Mouse (Mus musculus) lung, postnatal 0 days (tissue): ENCODE measurements around the gene Mest. TPM values are rescaled to one million over a fixed set of nuclear protein-coding genes. Genes with fewer than 3 reads are reported as not detected.

Source experiments
- ATAC-seq: fragments of 200-750 bp; cut with Nextera tagmentation; 2 replicates; pipeline ENCODE4 v1.8.0; 2017; ENCODE audit warnings: moderate library complexity
- DNase-seq: peaks from one replicate; pipeline ENCODE4 v3.0.0-alpha.2; 2016; ENCODE audit warnings: low spot score
- H3K27ac ChIP-seq: fragments of 300-500 bp; sonication (generic); 2 replicates; pipeline ENCODE4 v1.5.1; 2014; ENCODE audit warnings: antibody characterized with exemption, mild to moderate bottlenecking, low read length, mixed read lengths
- H3K27me3 ChIP-seq: fragments of 300-500 bp; sonication (generic); replicated peaks from 2 replicates; pipeline ENCODE4 v1.6.1; 2014; ENCODE audit warnings: low read length, mixed read lengths; ENCODE audit not compliant: insufficient read depth
- H3K36me3 ChIP-seq: fragments of 300-500 bp; sonication (generic); 2 replicates; pipeline ENCODE4 v1.6.1; 2014; ENCODE audit warnings: low read length, mixed read lengths; ENCODE audit not compliant: insufficient read depth
- H3K4me1 ChIP-seq: fragments of 300-500 bp; sonication (generic); 2 replicates; pipeline ENCODE4 v1.6.1; 2014; ENCODE audit warnings: antibody characterized with exemption, low read depth, low read length, mixed read lengths; ENCODE audit not compliant: insufficient read depth
- H3K4me2 ChIP-seq: fragments of 300-500 bp; sonication (generic); replicated peaks from 2 replicates; pipeline ENCODE4 v1.6.1; 2014; ENCODE audit warnings: low read depth, mild to moderate bottlenecking, low read length, moderate library complexity, mixed read lengths
- H3K4me3 ChIP-seq: fragments of 300-500 bp; sonication (generic); 2 replicates; pipeline ENCODE4 v1.5.1; 2014; ENCODE audit warnings: low read depth, low read length
- H3K9ac ChIP-seq: fragments of 300-500 bp; sonication (generic); replicated peaks from 2 replicates; pipeline ENCODE4 v1.6.1; 2014; ENCODE audit warnings: low read depth, mild to moderate bottlenecking
- H3K9me3 ChIP-seq: fragments of 300-500 bp; sonication (generic); 2 replicates; pipeline ENCODE4 v1.6.1; 2016; ENCODE audit warnings: low read length, mixed read lengths
- CTCF ChIP-seq: IDR thresholded peaks from 2 replicates; pipeline ENCODE4 v1.5.1; 2016; ENCODE audit warnings: antibody characterized with exemption, mild to moderate bottlenecking
- EP300 ChIP-seq: IDR thresholded peaks from 2 replicates; pipeline ENCODE4 v1.6.1; 2016; ENCODE audit warnings: antibody characterized with exemption, mild to moderate bottlenecking, control low read depth
- WGBS: fragments of 180-500 bp; shearing (Covaris S2); extraction: QIAGEN DNeasy Blood & Tissue Kit; methylation state at CpG from one replicate; pipeline ENCODE4 v1.1.7; 2014; 5-methylcytosine and 5-hydroxymethylcytosine counted together
- polyA plus RNA-seq: library from polyadenylated mRNA; unstranded; fragments of >200 nt; fragmentation: Nextera tagmentation; extraction: Ambion mirVana; gene quantifications from 2 replicates; pipeline ENCODE4 v1.2.1, GENCODE M21; 2015

Mest gene
- polyA plus RNA-seq, 1 experiment from 2014 or later: 436 TPM

DNA sequence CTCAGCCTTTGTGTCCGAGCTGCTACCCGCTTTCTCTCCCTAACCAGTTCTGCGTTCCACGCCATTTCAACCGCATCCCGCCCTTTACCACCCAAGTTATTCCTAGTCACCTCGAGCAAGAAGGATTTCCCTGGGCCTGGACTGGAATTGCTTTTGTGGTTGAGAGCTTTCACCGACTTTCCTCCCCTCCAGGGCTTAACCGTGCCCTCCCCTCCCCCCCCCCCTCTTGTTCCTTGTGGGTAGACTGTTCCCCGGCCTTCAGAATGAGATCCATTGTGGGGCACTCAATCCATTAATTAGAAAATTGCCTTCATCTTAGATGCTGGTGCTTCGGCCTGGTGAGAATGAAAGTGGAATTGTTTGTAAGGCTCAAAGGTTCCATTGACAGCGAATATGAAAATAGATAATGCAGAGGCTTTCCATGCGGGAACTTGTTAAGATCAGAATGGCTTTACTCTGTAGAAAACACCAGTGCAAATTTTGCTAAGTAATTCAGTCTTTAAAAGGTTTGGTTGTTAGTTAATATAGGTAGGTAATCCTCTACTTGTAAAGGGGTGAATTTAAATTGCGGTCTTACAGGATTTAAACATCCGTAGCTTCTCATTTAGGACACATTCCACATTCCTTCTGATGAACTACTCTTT is 12.5 kb downstream of the Mest start:
- peak overlapping the region; percentile 44 for H3K4me2 ChIP-seq
- peak overlapping the region; percentile 65 for H3K27ac ChIP-seq
- 57% methylated on average over 15 of the region's 15 CpGs for WGBS
- no peaks in the 10 kb centered on the region for H3K4me1 ChIP-seq
- no peaks in the 10 kb centered on the region for H3K36me3 ChIP-seq
- no peaks in the 10 kb centered on the region for H3K27me3 ChIP-seq
- peak overlapping the region; percentile 24 for H3K4me3 ChIP-seq
- no peak for ATAC-seq
- TF ChIP-seq CTCF (no peak), EP300 (no peak)
- DNase-seq: no peak
- peaks cover 11% of the 10 kb centered on the region for H3K9me3 ChIP-seq
- no peak overlapping the region; the same call in 1 of the 2 replicates for H3K9ac ChIP-seq

GRCm38 (mm10) chr6:30736372-30736762 is 13.0 kb downstream of the Mest start:
- 51% methylated on average over 13 of the region's 13 CpGs for WGBS
- H3K27me3 ChIP-seq: no peaks in the 10 kb centered on the region
- no peak overlapping the region for H3K9ac ChIP-seq
- peak overlapping the region; percentile 15; the same call in 1 of the 2 replicates for H3K4me3 ChIP-seq
- peak overlapping the region; percentile 44; the same call in 1 of the 2 replicates for H3K4me2 ChIP-seq
- H3K9me3 ChIP-seq: peaks cover 11% of the 10 kb centered on the region
- ATAC-seq: peak; percentile 48
- H3K27ac ChIP-seq: peak overlapping the region; percentile 65; the same call in 1 of the 2 replicates
- no peak for TF ChIP-seq EP300
- TF ChIP-seq CTCF: no peak
- H3K36me3 ChIP-seq: no peaks in the 10 kb centered on the region
- DNase-seq: peak; percentile 37
- H3K4me1 ChIP-seq: no peaks in the 10 kb centered on the region

DNA sequence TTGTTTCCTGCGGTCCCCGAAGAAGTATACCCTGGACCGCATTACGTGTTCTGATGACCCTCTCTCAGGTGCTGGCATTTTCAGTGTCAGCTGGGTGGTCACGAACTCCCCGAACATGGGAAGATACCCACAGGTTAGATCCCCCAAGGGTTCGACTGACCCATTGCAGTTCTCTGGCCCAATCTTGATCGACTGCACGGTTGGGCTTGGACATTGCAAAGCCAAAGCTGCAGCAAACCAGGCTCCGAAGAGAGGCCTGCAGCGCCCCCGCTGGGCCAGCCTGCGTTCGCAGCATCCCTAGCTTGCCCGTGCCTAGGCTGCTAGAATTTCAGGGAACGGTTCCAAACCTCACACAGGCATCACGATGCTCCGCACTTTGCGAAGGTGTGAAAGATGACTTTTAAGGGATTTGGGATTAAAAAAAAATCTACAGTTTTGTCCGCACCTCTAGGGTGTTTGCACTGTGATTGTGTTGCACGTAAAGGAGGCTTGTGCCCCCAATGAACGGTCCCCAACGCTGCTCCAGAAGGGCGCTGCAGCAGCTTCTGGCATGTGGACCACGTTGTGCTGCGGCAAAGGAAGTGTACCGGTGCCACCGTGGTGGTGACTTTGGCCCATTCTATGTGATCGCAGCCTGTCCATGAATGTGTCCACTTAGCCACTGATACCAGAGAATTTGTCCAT is 13.7 kb downstream of the Mest start:
- ATAC-seq (peak; percentile 82), DNase-seq (peak; percentile 82)
- H3K9ac ChIP-seq: no peak overlapping the region
- 44% methylated on average over 29 of the region's 29 CpGs for WGBS
- peaks cover 11% of the 10 kb centered on the region for H3K9me3 ChIP-seq
- H3K4me2 ChIP-seq: peak overlapping the region; percentile 64
- TF ChIP-seq EP300 (no peak), CTCF (peak; percentile 84)
- no peaks in the 10 kb centered on the region for H3K4me1 ChIP-seq
- peak overlapping the region; percentile 43 for H3K4me3 ChIP-seq
- H3K36me3 ChIP-seq: no peaks in the 10 kb centered on the region
- H3K27me3 ChIP-seq: no peaks in the 10 kb centered on the region
- peak overlapping the region; percentile 65; the same call in 1 of the 2 replicates for H3K27ac ChIP-seq

DNA sequence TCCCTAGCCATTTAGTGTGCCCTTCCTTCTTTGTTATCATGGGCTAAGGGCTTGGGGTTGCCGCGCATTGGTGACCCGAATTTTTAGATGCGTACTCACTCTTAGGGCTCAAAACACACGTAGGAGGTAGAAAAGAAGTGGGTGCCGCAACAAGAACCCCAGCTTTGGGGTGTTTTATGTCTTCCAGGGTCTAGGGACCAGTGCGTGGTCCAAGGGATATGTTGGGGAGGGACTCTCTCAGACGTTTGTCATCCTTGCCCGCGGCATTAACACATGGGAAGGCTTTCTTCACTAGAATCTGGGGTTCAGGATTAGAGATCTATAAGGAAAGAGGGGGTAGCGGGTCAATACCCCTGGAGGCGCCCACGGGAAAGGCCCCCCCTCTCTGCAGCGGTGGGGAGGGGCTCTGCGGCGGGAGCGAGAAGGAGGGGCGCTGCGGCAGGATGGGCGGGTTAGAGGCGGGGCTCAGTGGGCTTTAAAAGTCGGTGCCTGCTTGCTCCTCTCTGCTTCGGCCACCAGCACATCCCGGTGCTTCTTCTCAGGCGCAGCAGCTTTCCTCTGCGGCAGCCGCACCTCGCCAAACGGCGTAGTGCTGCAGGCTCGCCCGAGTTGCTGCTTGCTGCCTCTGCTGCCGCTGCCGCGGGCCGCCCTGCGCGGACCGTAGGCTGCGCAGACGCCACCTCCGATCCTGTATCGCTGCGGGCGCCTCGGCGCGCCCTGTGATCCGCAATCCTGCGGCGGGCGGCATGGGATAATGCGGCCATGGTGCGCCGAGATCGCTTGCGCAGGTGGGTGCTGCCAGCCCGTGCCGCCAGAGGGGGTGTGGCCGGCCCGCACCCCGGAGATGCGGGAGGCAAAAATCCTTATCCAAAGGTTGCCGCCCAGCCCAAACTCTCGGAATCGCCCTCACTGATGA is 14.5 kb downstream of the Mest start:
- TF ChIP-seq EP300 (no peak), CTCF (no peak; the same call in 1 of the 2 replicates)
- 50% methylated on average over 60 of the region's 66 CpGs for WGBS
- no peaks in the 10 kb centered on the region for H3K36me3 ChIP-seq
- H3K4me2 ChIP-seq: peak overlapping the region; percentile 64
- H3K9ac ChIP-seq: no peak overlapping the region; the same call in 1 of the 2 replicates
- peak overlapping the region; percentile 43 for H3K4me3 ChIP-seq
- H3K9me3 ChIP-seq: peaks cover 11% of the 10 kb centered on the region
- H3K4me1 ChIP-seq: no peaks in the 10 kb centered on the region
- no peak overlapping the region for H3K27ac ChIP-seq
- no peaks in the 10 kb centered on the region for H3K27me3 ChIP-seq
- ATAC-seq: peak; percentile 60
- peak; percentile 73 for DNase-seq

- TF ChIP-seq CTCF (no peak), EP300 (no peak)
- Histone ChIP-seq H3K27ac (no peak overlapping the region), H3K4me1 (no peaks in the 10 kb centered on the region), H3K9me3 (peaks cover 11% of the 10 kb centered on the region), H3K4me2 (peak overlapping the region; percentile 64), H3K36me3 (no peaks in the 10 kb centered on the region), H3K9ac (no peak overlapping the region; the same call in 1 of the 2 replicates), H3K4me3 (peak overlapping the region; percentile 43), H3K27me3 (no peaks in the 10 kb centered on the region)
- DNase-seq (no peak), ATAC-seq (no peak)
- 46% methylated on average over 20 of the region's 20 CpGs for WGBS
Measured at GRCm38 (mm10) chr6:30738464-30739006, 15.2 kb downstream of the Mest start.
